Mouse (Mus musculus) ovary, postnatal 14 days (tissue): ENCODE results near the gene Plcxd3.
"Not testable (repeated sequence)": the region's sequence is repeated elsewhere in the genome, so short reads cannot be mapped to it uniquely, and the experiment has no call there.

ENCODE experiments used
- DNase-seq: peaks from one replicate; pipeline ENCODE4 v3.0.0; 2022; ENCODE audit warnings: low spot score

The Plcxd3 gene

GRCm38 (mm10) chr15:4561431-4561970 is 186.2 kb downstream of the Plcxd3 start:
- no peak for DNase-seq

- not testable (repeated sequence) for DNase-seq
Observed at GRCm38 (mm10) chr15:4595521-4595920, 220.2 kb downstream of the Plcxd3 start.

- DNase-seq, result not testable (repeated sequence)
Observed at GRCm38 (mm10) chr15:4598661-4599060, 223.4 kb downstream of the Plcxd3 start.

- DNase-seq, result not testable (repeated sequence)
Observed at GRCm38 (mm10) chr15:4599331-4599730, 224.0 kb downstream of the Plcxd3 start.

GRCm38 (mm10) chr15:4605630-4606029 is 230.3 kb downstream of the Plcxd3 start:
- no peak for DNase-seq
